Mouse (Mus musculus) thymus, postnatal 4 days (tissue): ENCODE measurements around the gene Chst8.

Experiments used
- DNase-seq: peaks from one replicate; pipeline ENCODE4 v3.0.0; 2021

Gene Chst8

GRCm38 (mm10) chr7:34703437-34703836, 109.1 kb downstream of the Chst8 start:
- DNase-seq, result no peak

DNA sequence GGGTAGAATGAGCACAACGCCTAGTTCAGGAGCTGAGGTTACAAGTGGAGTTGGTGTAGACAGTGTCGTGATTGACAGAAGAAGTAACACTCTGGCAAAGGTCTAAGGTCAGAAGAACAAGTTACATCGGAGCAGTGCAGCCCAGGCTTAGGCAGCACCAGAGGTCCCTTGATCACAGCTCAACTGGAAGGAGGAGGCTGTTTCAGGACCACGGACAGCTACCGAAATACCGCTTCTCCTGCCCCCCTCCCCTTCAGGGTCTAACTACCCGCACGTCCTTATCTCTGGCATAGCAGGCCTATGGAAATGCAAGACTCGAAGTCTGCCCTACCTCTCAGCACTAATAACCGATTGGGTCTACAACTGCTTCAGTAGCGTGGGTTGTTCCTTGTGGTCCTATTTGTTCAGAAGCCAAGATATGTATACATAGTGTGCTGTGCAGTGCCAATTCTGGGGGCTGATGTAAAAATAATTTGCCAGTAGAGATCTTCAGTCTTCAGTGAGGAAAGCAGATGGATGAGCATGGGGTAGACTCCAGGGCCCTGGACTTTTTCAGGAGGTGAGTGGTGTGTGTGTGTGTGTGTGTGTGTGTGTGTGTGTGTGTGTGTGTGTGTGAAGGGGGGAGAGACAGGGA, 109.7 kb downstream of the Chst8 start:
- DNase-seq, result peak; percentile 66

DNA sequence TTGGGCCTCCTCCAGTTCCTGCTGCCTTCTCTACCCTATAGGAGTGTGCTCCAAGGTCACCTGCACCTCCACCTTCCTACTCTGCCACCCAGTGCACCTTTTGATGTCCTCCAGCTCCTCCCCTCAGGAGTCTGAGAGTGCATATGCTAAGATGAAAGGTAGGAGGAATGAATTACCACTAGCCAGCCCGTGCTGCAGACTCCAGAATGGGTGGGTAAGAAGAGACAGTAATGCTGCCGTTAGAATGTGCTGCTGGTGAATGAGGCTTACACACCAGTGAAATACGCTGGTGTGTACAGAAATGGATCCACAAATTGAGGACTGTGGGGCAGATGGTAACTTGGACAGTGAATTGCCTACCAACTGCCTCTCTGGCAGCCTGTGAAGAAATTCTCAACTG, 112.6 kb downstream of the Chst8 start:
- no peak for DNase-seq

- DNase-seq, result no peak
These were observed 114.3 kb downstream of the Chst8 start for GRCm38 (mm10) chr7:34698221-34698620.

DNA sequence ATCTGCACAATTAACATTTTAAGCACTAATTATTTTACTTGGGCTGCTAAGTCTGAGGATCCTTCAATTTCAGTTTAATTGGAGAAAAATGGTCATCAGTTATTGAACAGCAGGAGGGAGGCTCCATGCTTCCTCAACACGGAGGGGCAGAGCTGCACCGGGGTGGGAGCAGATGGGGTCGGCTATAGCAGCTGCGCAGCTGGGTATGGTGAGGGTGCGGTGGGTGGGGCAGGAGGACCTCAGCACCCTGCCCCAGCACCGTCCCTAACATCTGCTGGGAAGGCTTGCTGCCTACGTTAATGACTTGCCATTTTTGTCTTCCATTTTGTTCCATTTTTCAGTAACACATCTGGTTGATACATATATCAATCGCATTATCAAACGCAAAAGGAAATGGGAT, 116.4 kb downstream of the Chst8 start:
- no peak for DNase-seq

GRCm38 (mm10) chr7:34694898-34695297, 117.6 kb downstream of the Chst8 start:
- no peak for DNase-seq

- no peak for DNase-seq
These were observed 118.6 kb downstream of the Chst8 start for GRCm38 (mm10) chr7:34693916-34694315.

DNA sequence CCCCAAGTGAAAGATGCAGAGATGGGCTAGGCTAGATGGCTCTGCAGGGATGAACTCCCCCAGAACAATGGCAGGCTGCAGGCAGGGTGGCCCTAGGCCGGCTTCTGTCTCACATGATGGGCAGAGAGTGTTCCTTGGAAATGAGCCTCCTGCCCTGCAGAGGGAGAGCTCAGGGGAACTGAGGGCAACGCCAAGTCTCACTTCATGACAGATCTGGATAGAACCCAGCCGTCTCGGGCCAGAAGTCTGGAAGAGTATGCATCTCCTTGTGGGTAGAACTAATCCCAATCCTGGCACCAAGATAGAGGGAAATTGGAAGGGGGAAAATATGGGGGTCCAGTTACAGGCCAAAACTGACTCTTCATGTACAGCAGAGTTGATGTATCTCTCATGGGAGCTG, 119.4 kb downstream of the Chst8 start:
- no peak for DNase-seq

DNA sequence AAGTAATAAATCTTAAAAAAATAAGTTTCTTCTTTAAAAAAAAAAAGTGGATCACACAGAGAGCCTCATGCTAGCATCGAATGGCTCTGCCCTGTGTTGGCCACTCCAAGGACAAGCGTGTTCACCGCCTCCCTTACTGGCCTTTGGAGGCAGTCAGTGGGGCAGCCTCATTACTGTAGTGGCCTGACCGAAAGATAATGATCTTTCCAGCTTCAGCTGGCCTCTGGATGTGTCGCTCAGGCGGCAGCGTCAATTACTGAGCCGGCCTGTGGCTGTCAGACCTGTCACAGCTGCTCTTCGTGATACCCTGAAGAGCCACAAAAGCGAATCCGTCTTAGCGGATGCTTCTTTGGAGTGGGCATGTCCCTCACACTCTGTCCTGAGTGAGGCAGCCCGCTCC, 122.4 kb downstream of the Chst8 start:
- no peak for DNase-seq

DNA sequence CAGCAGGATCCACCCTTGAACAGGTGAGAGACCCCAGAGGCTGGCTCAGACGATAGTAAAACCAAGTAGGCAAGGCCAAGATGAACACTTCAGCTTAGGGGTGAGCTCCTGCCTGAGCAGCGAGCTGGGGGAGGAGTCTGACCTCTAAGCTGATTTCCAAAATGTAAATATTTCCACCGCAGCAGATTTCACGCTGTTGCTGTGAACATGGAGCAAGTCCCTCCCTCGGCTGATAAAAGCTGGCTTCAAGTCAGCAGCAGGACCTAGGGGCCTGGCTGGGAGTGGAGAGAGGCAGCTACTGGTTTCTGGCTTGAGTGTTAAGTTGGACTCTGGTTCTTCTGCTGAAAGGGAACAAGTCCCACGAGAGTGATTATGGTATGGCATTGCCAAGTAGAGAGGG, 123.5 kb downstream of the Chst8 start:
- no peak for DNase-seq

DNA sequence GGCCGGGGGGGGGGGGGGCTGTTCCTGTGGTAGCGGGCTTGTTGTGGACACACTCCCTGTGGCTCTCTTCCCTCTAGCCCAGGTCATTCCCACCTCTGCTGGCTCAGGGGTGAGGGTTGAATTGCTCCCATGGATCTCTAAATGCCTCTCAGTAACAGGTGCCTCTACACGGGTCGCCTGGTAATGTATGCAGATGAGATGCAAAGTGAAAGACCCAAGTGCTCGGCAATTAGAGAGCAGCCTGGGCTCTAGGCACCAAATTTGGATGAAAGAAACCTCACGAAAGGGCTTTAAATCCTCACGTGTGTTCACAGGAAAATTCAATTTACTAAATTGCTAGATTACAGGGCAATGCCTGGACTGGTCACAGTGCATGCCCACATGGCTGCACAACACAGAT, 126.7 kb downstream of the Chst8 start:
- no peak for DNase-seq

DNA sequence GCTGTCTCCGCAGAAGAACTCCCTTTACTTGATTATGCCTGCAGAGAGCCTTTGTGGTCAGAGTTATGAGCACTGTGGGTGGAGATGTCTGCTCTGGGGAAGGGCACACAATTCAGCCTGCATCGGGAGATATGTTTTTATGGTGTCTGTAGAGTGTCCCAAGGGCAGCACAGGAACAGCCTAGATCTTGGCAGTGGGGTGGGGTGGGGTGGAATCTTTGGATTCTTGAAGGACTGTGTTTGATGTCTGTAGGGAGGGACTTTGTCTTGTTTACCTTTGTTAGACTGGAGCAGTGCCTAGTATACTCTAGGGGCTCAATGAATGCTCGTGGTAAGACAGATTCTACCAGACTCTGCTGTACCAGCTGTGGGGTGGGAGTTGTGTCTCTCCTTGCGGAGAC, 127.3 kb downstream of the Chst8 start:
- no peak for DNase-seq

DNA sequence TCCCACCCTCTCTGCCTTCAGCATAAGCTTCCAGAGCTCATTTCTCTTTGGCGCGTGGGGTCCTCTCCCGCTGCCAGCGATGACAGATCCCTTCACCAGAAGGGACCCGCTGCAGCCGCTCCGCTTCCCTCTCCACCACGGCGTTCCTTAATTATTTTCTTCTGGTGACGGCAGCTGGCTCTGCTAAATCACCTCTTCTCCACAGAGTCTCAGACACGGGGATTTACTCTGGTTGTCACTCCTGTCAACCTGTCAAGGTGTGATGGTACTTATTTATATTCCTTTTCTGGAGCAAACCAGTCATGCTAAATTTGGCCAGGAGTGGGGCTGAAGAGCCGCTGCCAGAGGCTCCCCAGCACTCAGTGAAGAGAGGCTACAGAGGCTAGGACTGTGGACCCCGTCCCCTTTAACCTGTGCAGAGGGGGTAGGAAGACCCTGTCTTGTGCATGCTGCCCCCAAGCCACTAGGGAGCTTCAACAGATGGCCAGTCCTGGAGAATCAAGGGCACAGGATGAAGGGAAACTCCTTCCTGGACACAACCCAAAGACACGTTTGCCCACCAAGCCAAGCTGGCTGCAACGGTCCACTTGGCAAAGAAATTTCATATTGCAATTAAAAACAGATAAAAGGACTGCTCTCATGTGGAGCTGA, 131.6 kb downstream of the Chst8 start:
- no peak for DNase-seq

GRCm38 (mm10) chr7:34679886-34680285, 132.6 kb downstream of the Chst8 start:
- DNase-seq, result no peak

DNA sequence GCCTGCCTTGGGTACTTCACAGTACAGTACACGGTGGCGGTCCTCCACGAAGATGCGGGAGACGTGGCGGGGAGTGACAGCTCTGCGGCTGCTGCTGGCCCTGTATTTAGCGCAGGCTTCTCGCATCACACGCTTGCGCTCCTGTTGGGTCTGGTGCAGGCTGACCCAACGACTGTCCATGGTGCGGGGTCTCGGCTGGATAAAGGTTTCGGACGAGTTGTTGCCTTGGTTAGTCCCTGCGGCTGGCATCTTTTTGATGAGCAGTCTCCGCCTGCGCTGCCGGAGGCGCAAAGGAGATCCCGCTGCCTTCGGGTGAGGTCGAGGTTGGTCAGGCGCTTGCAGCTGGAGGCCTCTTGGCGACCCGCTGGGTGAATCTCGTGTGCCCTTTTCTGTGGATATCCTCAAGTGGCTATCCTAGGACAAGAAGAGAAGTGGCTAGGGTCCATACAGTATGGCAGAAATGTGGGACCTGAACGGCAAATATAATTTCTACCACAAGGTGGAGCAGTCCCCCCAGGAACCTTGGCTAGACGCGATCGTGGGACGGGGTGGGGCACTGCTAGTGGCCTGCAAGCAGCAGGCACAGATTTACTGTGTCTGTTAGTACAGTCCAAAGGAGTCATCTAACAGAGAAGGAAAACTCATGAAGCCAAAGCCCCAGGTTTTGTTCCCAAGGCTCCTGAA, 136.5 kb downstream of the Chst8 start:
- peak; percentile 71 for DNase-seq

DNA sequence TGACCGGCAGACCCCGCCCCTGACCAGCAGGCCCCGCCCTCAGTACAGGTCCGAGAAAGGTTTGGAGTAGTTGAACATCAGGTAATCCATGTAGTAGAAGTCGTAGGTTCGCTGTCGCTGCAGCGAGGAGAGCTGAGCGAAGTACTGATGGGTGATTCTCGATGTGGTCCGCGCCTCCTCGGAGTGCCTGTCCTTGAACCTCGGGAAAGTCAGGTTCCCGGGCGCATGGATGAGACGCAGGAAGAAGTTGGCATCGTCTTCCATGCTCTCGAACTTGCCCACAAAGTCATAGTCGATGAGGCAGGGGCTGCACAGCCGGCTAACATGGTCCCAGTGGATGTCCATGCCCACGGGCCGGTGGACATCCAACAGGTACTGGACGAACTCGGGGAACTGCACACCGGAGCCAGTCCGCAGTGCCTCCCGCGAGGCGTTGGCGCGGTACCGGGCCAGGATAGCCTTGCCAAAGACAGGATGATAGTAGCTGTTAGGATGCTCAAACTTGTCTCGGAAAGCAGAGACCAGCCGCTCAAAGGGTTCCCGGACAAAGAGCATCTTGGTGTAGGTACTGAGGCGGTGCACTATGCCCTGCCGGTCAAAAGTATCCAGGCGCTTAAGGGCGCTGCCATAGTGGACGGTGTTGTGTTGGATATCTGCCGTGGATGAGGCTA, 137.3 kb downstream of the Chst8 start:
- no peak for DNase-seq

DNA sequence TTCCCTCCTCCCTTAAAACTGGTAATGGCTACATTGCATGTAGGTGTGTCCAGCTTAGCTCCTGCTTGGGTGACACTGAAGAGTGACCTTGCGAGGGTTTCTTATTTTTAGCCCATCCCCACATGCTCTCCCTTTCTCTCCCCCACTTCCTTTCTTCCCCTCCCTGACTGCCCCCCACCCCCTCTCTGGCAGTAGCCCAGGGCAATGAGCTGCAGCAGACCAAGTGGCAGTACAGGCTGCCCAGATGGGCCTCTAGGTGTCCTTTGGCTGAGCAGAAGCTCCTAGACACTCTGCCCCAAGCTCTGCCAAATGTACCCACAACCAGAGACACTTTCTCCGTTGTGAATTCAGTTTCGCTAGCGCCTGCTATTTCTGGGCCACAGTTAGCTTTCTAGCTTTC, 139.6 kb downstream of the Chst8 start:
- no peak for DNase-seq

GRCm38 (mm10) chr7:34671911-34672310, 140.6 kb downstream of the Chst8 start:
- peak; percentile 91 for DNase-seq

GRCm38 (mm10) chr7:34670778-34671177, 141.7 kb downstream of the Chst8 start:
- no peak for DNase-seq

- DNase-seq, result no peak
These were observed 143.2 kb downstream of the Chst8 start for GRCm38 (mm10) chr7:34669336-34669735.

- DNase-seq, result no peak
These were observed 144.6 kb downstream of the Chst8 start for GRCm38 (mm10) chr7:34667874-34668273.

DNA sequence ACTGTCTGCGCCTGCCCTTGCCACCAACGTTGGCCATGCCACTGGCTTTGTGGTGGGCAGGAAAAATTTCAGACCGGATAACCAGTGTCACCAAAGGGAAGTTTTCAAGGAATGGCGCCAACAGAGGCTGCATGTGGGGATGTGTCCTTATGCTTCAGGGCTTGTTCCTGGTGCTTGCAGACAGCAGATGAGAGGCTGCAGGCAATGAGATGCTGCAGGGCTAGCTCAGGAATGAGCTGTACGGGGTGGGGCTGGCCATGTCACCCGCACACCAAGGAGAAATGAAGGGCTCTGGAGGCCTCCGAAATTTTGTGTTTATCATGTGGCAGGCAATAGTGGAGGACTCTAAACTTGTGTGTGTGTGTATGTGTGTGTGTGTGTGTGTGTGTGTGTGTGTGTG, 149.4 kb downstream of the Chst8 start:
- no peak for DNase-seq

DNA sequence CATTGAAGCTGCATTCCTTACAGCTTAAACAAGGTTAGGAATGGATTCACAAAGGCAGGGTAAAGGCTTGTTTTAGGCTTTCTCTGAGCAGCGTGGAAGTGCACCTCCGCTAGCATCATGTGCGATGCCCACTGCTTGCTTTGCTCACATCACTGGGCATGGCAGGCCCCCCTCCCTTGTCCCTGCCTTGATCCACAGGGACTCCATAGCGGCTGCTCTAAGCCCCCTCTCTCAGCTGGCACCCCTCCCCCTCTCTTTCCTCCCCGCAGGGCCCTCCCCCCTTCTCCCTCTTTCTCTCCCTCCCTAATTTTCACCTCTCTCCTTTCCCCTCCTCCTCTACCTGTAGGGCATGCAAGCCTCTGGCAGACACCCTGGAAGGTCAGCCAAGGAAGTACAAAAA, 150.3 kb downstream of the Chst8 start:
- DNase-seq, result no peak
